9 mouse cellular contexts compared by ENCODE assay signal in the genomic region with DNA sequence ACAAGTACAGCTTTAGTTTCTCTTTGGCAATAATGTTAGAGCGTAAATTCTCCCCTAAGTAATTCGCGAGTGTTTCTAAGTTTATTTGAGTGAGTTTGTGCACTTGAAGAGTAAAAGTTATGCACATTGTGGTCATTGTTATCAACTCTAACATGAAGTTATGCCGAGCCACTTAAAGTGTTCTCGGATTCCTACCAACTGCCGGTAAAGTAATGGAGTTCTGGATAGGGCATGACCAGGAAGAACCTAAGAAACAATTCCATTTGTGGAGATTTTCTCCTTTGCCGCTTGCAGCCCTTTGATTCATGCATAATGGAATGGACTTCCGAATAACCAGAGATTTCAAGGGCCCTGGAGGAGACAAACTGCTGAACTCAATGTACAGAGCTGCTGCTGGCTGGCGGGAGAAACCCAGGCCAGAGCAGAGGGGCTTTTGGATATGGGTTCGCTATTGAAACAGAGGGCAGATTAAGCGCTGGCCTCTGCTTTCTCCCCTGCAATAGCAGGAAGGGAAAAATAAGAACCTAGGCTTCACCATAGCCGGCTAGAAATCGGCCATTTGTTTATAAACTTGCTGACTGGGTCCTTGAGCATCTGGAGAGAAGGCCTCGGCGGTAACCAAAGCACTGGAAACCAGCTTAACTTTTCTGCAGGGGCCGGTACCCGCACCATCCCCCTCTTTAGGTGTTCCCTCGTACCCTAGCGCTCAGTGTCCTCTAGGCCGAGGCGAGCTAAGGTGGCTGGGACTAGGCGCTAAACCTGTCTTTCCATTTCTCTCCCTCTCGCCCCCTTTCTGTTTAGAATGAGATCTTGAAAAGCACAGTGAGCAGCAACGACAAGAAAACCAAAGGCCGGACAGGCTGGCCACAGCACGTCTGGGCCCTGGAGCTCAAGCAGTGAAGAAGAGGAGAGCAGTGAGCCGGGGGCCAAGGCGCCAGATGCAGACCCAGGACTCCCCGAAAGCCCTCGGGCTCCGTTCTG. TPM values are rescaled to one million over a fixed set of nuclear protein-coding genes. Genes with fewer than 3 reads are reported as not detected.
DNase-seq lines count a peak whose midpoint lies in the region; ATAC-seq and TF ChIP-seq lines count a peak whose summit lies in the region.
"Had no signal": no experiment of that assay in that cellular context is flagged by ENCODE, and none has a peak within 500 bp of the region (broad histone marks: within the 10 kb centered on the region; RNA-seq: fewer than 3 reads in every experiment).

No protein-coding gene starts in this region.

- H3K27ac ChIP-seq in lung, embryonic 16.5 days (ENCODE audit: low read length) = no peak overlapping the region
- H3K27ac ChIP-seq in embryonic facial prominence, embryonic 12.5 days = peak overlapping the region; percentile 88
- H3K27ac ChIP-seq in intestine, embryonic 15.5 days = peak overlapping the region; percentile 88
- H3K27ac ChIP-seq in small intestine, adult 2 months (ENCODE audit: insufficient read depth, low read depth, low read length) = peak overlapping the region; percentile 13; the same call in 1 of the 2 replicates
- H3K27ac ChIP-seq: neural tube, embryonic 13.5 days had no signal

- no peak overlapping the region for H3K9ac ChIP-seq in lung, embryonic 16.5 days (ENCODE audit: low read length)
- peak overlapping the region; percentile 78 for H3K9ac ChIP-seq in embryonic facial prominence, embryonic 12.5 days
- peak overlapping the region; percentile 81 for H3K9ac ChIP-seq in intestine, embryonic 15.5 days
- H3K9ac ChIP-seq: neural tube, embryonic 13.5 days had no signal

- no peak for TF ChIP-seq POLR2A in small intestine, adult 2 months (IDR thresholded peaks at IDR 0.05; ENCODE audit: low read depth, low read length)

- H3K4me1 ChIP-seq in lung, embryonic 16.5 days (replicated peaks; ENCODE audit: control insufficient read depth, insufficient read depth, low read length) = peaks cover 14% of the 10 kb centered on the region
- H3K4me1 ChIP-seq in embryonic facial prominence, embryonic 12.5 days = peaks cover 13% of the 10 kb centered on the region
- peaks cover 12% of the 10 kb centered on the region for H3K4me1 ChIP-seq in intestine, embryonic 15.5 days (replicated peaks)
- H3K4me1 ChIP-seq in small intestine, adult 2 months (ENCODE audit: control insufficient read depth, insufficient read depth, insufficient read length, low read length) = peaks cover 10% of the 10 kb centered on the region; the same call in 1 of the 2 replicates

- H3K4me2 ChIP-seq in lung, embryonic 16.5 days (ENCODE audit: low read depth, low read length) = no peak overlapping the region
- H3K4me2 ChIP-seq in embryonic facial prominence, embryonic 12.5 days (replicated peaks) = peak overlapping the region; percentile 64
- peak overlapping the region; percentile 68 for H3K4me2 ChIP-seq in intestine, embryonic 15.5 days (replicated peaks)
- H3K4me2 ChIP-seq: neural tube, embryonic 13.5 days had no signal

- WGBS in lung, embryonic 16.5 days = 3% methylated on average over 31 of the region's 31 CpGs
- 1% methylated on average over 31 of the region's 31 CpGs for whole genome bisulfite sequencing in embryonic facial prominence, embryonic 12.5 days
- 3% methylated on average over 31 of the region's 31 CpGs for whole genome bisulfite sequencing in intestine, embryonic 15.5 days
- WGBS in small intestine, adult 2 months = 12% methylated on average over 31 of the region's 31 CpGs

- no peak for ATAC-seq in lung, embryonic 16.5 days (ENCODE audit: low read depth)
- no peak for ATAC-seq in embryonic facial prominence, embryonic 12.5 days (ENCODE audit: insufficient number of reproducible peaks, insufficient read depth, low FRiP score, low TSS enrichment)
- ATAC-seq in intestine, embryonic 15.5 days = no peak

- no peaks in the 10 kb centered on the region for H3K36me3 ChIP-seq in lung, embryonic 16.5 days (ENCODE audit: control insufficient read depth, insufficient read depth, low read length)
- no peaks in the 10 kb centered on the region for H3K36me3 ChIP-seq in embryonic facial prominence, embryonic 12.5 days
- H3K36me3 ChIP-seq in intestine, embryonic 15.5 days = no peaks in the 10 kb centered on the region
- H3K36me3 ChIP-seq in small intestine, adult 2 months (ENCODE audit: control insufficient read depth, insufficient read depth, low read length) = no peaks in the 10 kb centered on the region
- H3K36me3 ChIP-seq: neural tube, embryonic 13.5 days had no signal

- peaks cover 94% of the 10 kb centered on the region for H3K27me3 ChIP-seq in lung, embryonic 16.5 days (ENCODE audit: control insufficient read depth, insufficient read depth, low read depth, low read length)
- H3K27me3 ChIP-seq in embryonic facial prominence, embryonic 12.5 days = peaks cover 72% of the 10 kb centered on the region
- H3K27me3 ChIP-seq in intestine, embryonic 15.5 days (replicated peaks) = peaks cover 55% of the 10 kb centered on the region
- H3K27me3 ChIP-seq in small intestine, adult 2 months (ENCODE audit: control insufficient read depth, insufficient read depth, low read length) = peaks cover 78% of the 10 kb centered on the region

- peak overlapping the region; percentile 16 for H3K4me3 ChIP-seq in lung, embryonic 16.5 days (ENCODE audit: low read length)
- peak overlapping the region; percentile 49 for H3K4me3 ChIP-seq in embryonic facial prominence, embryonic 12.5 days
- peak overlapping the region; percentile 66 for H3K4me3 ChIP-seq in intestine, embryonic 15.5 days (replicated peaks)
- peak overlapping the region; percentile 38 for H3K4me3 ChIP-seq in small intestine, adult 2 months (ENCODE audit: low read depth, low read length)
- H3K4me3 ChIP-seq: neural tube, embryonic 13.5 days had no signal

- TF ChIP-seq CTCF in small intestine, adult 2 months (IDR thresholded peaks at IDR 0.05; ENCODE audit: extremely low read depth, insufficient read length, insufficient replicate concordance, low read depth, low read length) = no peak

- DNase-seq in lung, postnatal 4 days = no peak
- DNase-seq in ovary, postnatal 10 days (ENCODE audit: low spot score) = no peak
- no peak for DNase-seq in kidney, postnatal 36 days

- no peaks in the 10 kb centered on the region for H3K9me3 ChIP-seq in lung, embryonic 16.5 days (ENCODE audit: control insufficient read depth, low read length)
- no peaks in the 10 kb centered on the region for H3K9me3 ChIP-seq in embryonic facial prominence, embryonic 12.5 days
- no peaks in the 10 kb centered on the region for H3K9me3 ChIP-seq in intestine, embryonic 15.5 days
- H3K9me3 ChIP-seq: neural tube, embryonic 13.5 days had no signal

RNA-seq across cellular contexts. Expression of a gene that starts 2.5 kb away (rescaled TPM):
- 0.43 and 0.59 TPM in 2 replicates for polyA plus RNA-seq in lung, embryonic 16.5 days (2015; fragmentation: Nextera tagmentation; extraction: Ambion mirVana)
- 5.8 and 6.3 TPM in 2 replicates for polyA plus RNA-seq in embryonic facial prominence, embryonic 12.5 days (2016; fragmentation: Nextera tagmentation; extraction: Ambion mirVana)
- 6.7 and 9.4 TPM in 2 replicates for polyA plus RNA-seq in intestine, embryonic 15.5 days (2015; fragmentation: Nextera tagmentation; extraction: Ambion mirVana)
- polyA plus RNA-seq in small intestine, adult 2 months (2012; rRNA removed) = 5.5 and 6.5 TPM in 2 replicates
- polyA plus RNA-seq: erythroblast, embryonic 14.5 days had no signal

Comparison
In these comparisons a context has a peak if more than half of its experiments do, and no peak if none do; other contexts are left out.
1. H3K4me3 ChIP-seq: peak in every context shown above with its lines; median percentile 66 in intestine, embryonic 15.5 days; 49 in embryonic facial prominence, embryonic 12.5 days; 38 in small intestine, adult 2 months; 16 in lung, embryonic 16.5 days.